Mouse (Mus musculus): Measurements from ENCODE around the gene Nxf1.

Gene Nxf1

GRCm38 (mm10) chr19:8786008-8786781 lies 29.3 kb downstream of the Nxf1 start, which contains the start of gene Taf6l:
TSS of gene Taf6l (minus strand) at chr19:8786417.
- TF ChIP-seq GATA4 (IDR thresholded peaks at IDR 0.05; ENCODE audit: insufficient replicate concordance, low read length): no peak

- TF ChIP-seq GATA4 (IDR thresholded peaks at IDR 0.05; ENCODE audit: insufficient replicate concordance, low read length): no peak
Measured at GRCm38 (mm10) chr19:8788521-8788920, 31.6 kb downstream of the Nxf1 start.

- no peak for TF ChIP-seq GATA4 (IDR thresholded peaks at IDR 0.05; ENCODE audit: insufficient replicate concordance, low read length)
Measured at GRCm38 (mm10) chr19:8789171-8789570, 32.3 kb downstream of the Nxf1 start.

- TF ChIP-seq GATA4 (IDR thresholded peaks at IDR 0.05; ENCODE audit: insufficient replicate concordance, low read length): no peak
Measured at GRCm38 (mm10) chr19:8790171-8790570, 33.3 kb downstream of the Nxf1 start.

GRCm38 (mm10) chr19:8798264-8798946 lies 41.5 kb downstream of the Nxf1 start, which contains the start of gene Polr2g:
TSS of gene Polr2g (minus strand) at chr19:8798577.
- peak; percentile 26; the same call in 1 of the 2 replicates for TF ChIP-seq GATA4 (IDR thresholded peaks at IDR 0.05; ENCODE audit: insufficient replicate concordance, low read length)

- no peak for TF ChIP-seq GATA4 (IDR thresholded peaks at IDR 0.05; ENCODE audit: insufficient replicate concordance, low read length)
Measured at GRCm38 (mm10) chr19:8798947-8799315, 42.1 kb downstream of the Nxf1 start.

GRCm38 (mm10) chr19:8802130-8802821 lies 45.4 kb downstream of the Nxf1 start, which contains the start of gene Zbtb3:
TSS of gene Zbtb3 (plus strand) at chr19:8802555.
- TF ChIP-seq GATA4 (IDR thresholded peaks at IDR 0.05; ENCODE audit: insufficient replicate concordance, low read length): peak; percentile 48; the same call in 1 of the 2 replicates

- no peak for TF ChIP-seq GATA4 (IDR thresholded peaks at IDR 0.05; ENCODE audit: insufficient replicate concordance, low read length)
Measured at GRCm38 (mm10) chr19:8803204-8803780, 46.4 kb downstream of the Nxf1 start.

GRCm38 (mm10) chr19:8803879-8804660 lies 47.2 kb downstream of the Nxf1 start:
- no peak for TF ChIP-seq GATA4 (IDR thresholded peaks at IDR 0.05; ENCODE audit: insufficient replicate concordance, low read length)

- no peak for TF ChIP-seq GATA4 (IDR thresholded peaks at IDR 0.05; ENCODE audit: insufficient replicate concordance, low read length)
Measured at GRCm38 (mm10) chr19:8806810-8807209, 49.9 kb downstream of the Nxf1 start.

GRCm38 (mm10) chr19:8815812-8816211 lies 58.9 kb downstream of the Nxf1 start:
- no peak for TF ChIP-seq GATA4 (IDR thresholded peaks at IDR 0.05; ENCODE audit: insufficient replicate concordance, low read length)

- no peak for TF ChIP-seq GATA4 (IDR thresholded peaks at IDR 0.05; ENCODE audit: insufficient replicate concordance, low read length)
Measured at GRCm38 (mm10) chr19:8817001-8817400, 60.1 kb downstream of the Nxf1 start.

- TF ChIP-seq GATA4 (IDR thresholded peaks at IDR 0.05; ENCODE audit: insufficient replicate concordance, low read length): no peak
Measured at GRCm38 (mm10) chr19:8818301-8818798, 61.5 kb downstream of the Nxf1 start.
